Mouse (Mus musculus) MEL (cell line): ENCODE measurements around the gene Rps15a. TPM values are rescaled to one million over a fixed set of nuclear protein-coding genes. Genes with fewer than 3 reads are reported as not detected.

Experiments
- DNase-seq: peaks from one replicate; pipeline ENCODE4 v3.0.0; 2011; ENCODE audit warnings: low read depth, low spot score
- H3K27ac ChIP-seq: 2 replicates; pipeline ENCODE4 v1.5.1; 2012; ENCODE audit warnings: low read depth, mild to moderate bottlenecking, control low read depth, low read length, moderate library complexity; ENCODE audit not compliant: control insufficient read depth
- H3K27me3 ChIP-seq, 2 experiments: fragments of 150-350 bp in 1 of 2; sonication (generic) in 1 of 2; 2 replicates each; pipeline ENCODE4 v1.6.1; 2012; ENCODE audit warnings: low read length in 2 of 2, mild to moderate bottlenecking in 2 of 2, improper control_type of control experiment in 1 of 2, moderate library complexity in 1 of 2; ENCODE audit not compliant: insufficient read depth in 2 of 2, control insufficient read depth in 1 of 2
- H3K36me3 ChIP-seq, 2 experiments: 2 replicates each; pipeline ENCODE4 v1.6.1; 2012 to 2014; ENCODE audit warnings: low read length in 2 of 2, improper control_type of control experiment in 1 of 2, inconsistent platforms in 1 of 2, mild to moderate bottlenecking in 1 of 2; ENCODE audit not compliant: insufficient read depth in 2 of 2, control insufficient read depth in 1 of 2
- H3K4me1 ChIP-seq, 2 experiments: fragments of 150-350 bp in 1 of 2; sonication (generic) in 1 of 2; 2 replicates each; pipeline ENCODE4 v1.6.1; 2012; ENCODE audit warnings: low read length in 2 of 2, improper control_type of control experiment in 1 of 2, mild to moderate bottlenecking in 1 of 2; ENCODE audit not compliant: insufficient read depth in 2 of 2, control insufficient read depth in 1 of 2
- H3K4me3 ChIP-seq, 2 experiments: fragments of 150-350 bp in 1 of 2; sonication (generic) in 1 of 2; 2 replicates each; pipeline ENCODE4 v1.5.1; 2012; ENCODE audit warnings: low read depth in 2 of 2, low read length in 2 of 2, mild to moderate bottlenecking in 2 of 2, moderate library complexity in 2 of 2, control low read depth in 1 of 2, improper control_type of control experiment in 1 of 2; ENCODE audit not compliant: control insufficient read depth in 1 of 2, insufficient read depth in 1 of 2
- H3K79me2 ChIP-seq: 2 replicates; pipeline ENCODE4 v1.6.1; 2012; ENCODE audit warnings: mild to moderate bottlenecking, low read length, moderate library complexity; ENCODE audit not compliant: control insufficient read depth, poor library complexity, insufficient read depth
- H3K9ac ChIP-seq: 2 replicates; pipeline ENCODE4 v1.6.1; 2012; ENCODE audit warnings: low read depth, mild to moderate bottlenecking, control low read depth, low read length, moderate library complexity; ENCODE audit not compliant: control insufficient read depth, poor library complexity, severe bottlenecking
- H3K9me3 ChIP-seq: fragments of 150-350 bp; sonication (generic); replicated peaks from 2 replicates; pipeline ENCODE4 v1.6.1; 2012; ENCODE audit warnings: mild to moderate bottlenecking, low read length, improper control_type of control experiment, moderate library complexity; ENCODE audit not compliant: insufficient read depth
- BHLHE40 ChIP-seq: IDR thresholded peaks from 2 replicates; pipeline ENCODE4 v1.6.1; 2012; ENCODE audit warnings: low read depth, mild to moderate bottlenecking, inconsistent platforms, low read length, improper control_type of control experiment, borderline replicate concordance
- CHD2 ChIP-seq: IDR thresholded peaks from 2 replicates; pipeline ENCODE4 v1.6.1; 2011; ENCODE audit warnings: low read length, improper control_type of control experiment
- CTCF ChIP-seq, 3 experiments: IDR thresholded peaks in 2 of 3; conservative IDR thresholded peaks in 1 of 3; 2 replicates each; pipeline ENCODE4 v1.5.1; 2011 to 2012; ENCODE audit warnings: low read length in 3 of 3, low read depth in 2 of 3, mild to moderate bottlenecking in 2 of 3, improper control_type of control experiment in 1 of 3, inconsistent platforms in 1 of 3, mixed read lengths in 1 of 3, moderate library complexity in 1 of 3; ENCODE audit not compliant: control insufficient read depth in 1 of 3, insufficient read depth in 1 of 3, poor library complexity in 1 of 3, severe bottlenecking in 1 of 3
- E2F4 ChIP-seq: IDR thresholded peaks from 2 replicates; pipeline ENCODE4 v1.6.1; 2011; ENCODE audit warnings: low read depth, low read length, improper control_type of control experiment, borderline replicate concordance
- ELF1 ChIP-seq: IDR thresholded peaks from 2 replicates; pipeline ENCODE4 v1.6.1; 2014; ENCODE audit warnings: low read depth, mild to moderate bottlenecking, inconsistent platforms, low read length, improper control_type of control experiment, moderate library complexity
- GABPA ChIP-seq: IDR thresholded peaks from 2 replicates; pipeline ENCODE4 v1.6.1; 2012; ENCODE audit warnings: low read depth, mild to moderate bottlenecking, inconsistent platforms, low read length, improper control_type of control experiment, moderate library complexity
- GATA1 ChIP-seq: IDR thresholded peaks from 2 replicates; pipeline ENCODE4 v1.6.1; 2011; ENCODE audit warnings: low read depth, low read length, improper control_type of control experiment
- HCFC1 ChIP-seq: IDR thresholded peaks from 2 replicates; pipeline ENCODE4 v1.6.1; 2012; ENCODE audit warnings: low read depth, mild to moderate bottlenecking, inconsistent platforms, low read length, improper control_type of control experiment, moderate library complexity
- JUND ChIP-seq: IDR thresholded peaks from 2 replicates; pipeline ENCODE4 v1.6.1; 2011; ENCODE audit warnings: low read depth, mild to moderate bottlenecking, improper control_type of control experiment, low read length
- KAT2A ChIP-seq: conservative IDR thresholded peaks from 2 replicates; pipeline ENCODE4 v1.6.1; 2012; ENCODE audit warnings: low read depth, low read length, improper control_type of control experiment, inconsistent platforms
- MAFK ChIP-seq: IDR thresholded peaks from 2 replicates; pipeline ENCODE4 v1.6.1; 2011; ENCODE audit warnings: low read depth, mild to moderate bottlenecking, low read length, improper control_type of control experiment, borderline replicate concordance
- MEF2A ChIP-seq: IDR thresholded peaks from 2 replicates; pipeline ENCODE4 v1.6.1; 2014; ENCODE audit warnings: low read depth, mild to moderate bottlenecking, inconsistent platforms, low read length, improper control_type of control experiment; ENCODE audit not compliant: poor library complexity, insufficient replicate concordance, severe bottlenecking; ENCODE audit errors: extremely low read depth
- MXI1 ChIP-seq: IDR thresholded peaks from 2 replicates; pipeline ENCODE4 v1.6.1; 2011; ENCODE audit warnings: mild to moderate bottlenecking, low read depth, low read length, improper control_type of control experiment
- MYB ChIP-seq: IDR thresholded peaks from 2 replicates; pipeline ENCODE4 v1.6.1; 2011; ENCODE audit warnings: mild to moderate bottlenecking, low read depth, low read length, improper control_type of control experiment
- RAD21 ChIP-seq: IDR thresholded peaks from 2 replicates; pipeline ENCODE4 v1.6.1; 2011; ENCODE audit warnings: mild to moderate bottlenecking, low read depth, low read length, improper control_type of control experiment
- SIN3A ChIP-seq: IDR thresholded peaks from 2 replicates; pipeline ENCODE4 v1.6.1; 2012; ENCODE audit warnings: low read length, improper control_type of control experiment, inconsistent platforms
- SMC3 ChIP-seq: IDR thresholded peaks from 2 replicates; pipeline ENCODE4 v1.6.1; 2011; ENCODE audit warnings: low read depth, low read length, improper control_type of control experiment
- TAL1 ChIP-seq: IDR thresholded peaks from 2 replicates; pipeline ENCODE4 v1.6.1; 2012; ENCODE audit warnings: mild to moderate bottlenecking, inconsistent platforms, low read length, moderate library complexity, mixed read lengths
- TCF12 ChIP-seq: IDR thresholded peaks from 2 replicates; pipeline ENCODE4 v1.6.1; 2014; ENCODE audit warnings: low read depth, mild to moderate bottlenecking, inconsistent platforms, low read length, improper control_type of control experiment, moderate library complexity
- USF1 ChIP-seq: IDR thresholded peaks from 2 replicates; pipeline ENCODE4 v1.6.1; 2014; ENCODE audit warnings: low read depth, mild to moderate bottlenecking, inconsistent platforms, low read length, improper control_type of control experiment, moderate library complexity
- ZC3H11A ChIP-seq: IDR thresholded peaks from 2 replicates; pipeline ENCODE4 v1.6.1; 2012; ENCODE audit warnings: low read depth, mild to moderate bottlenecking, inconsistent platforms, low read length, improper control_type of control experiment
- polyA plus RNA-seq, 2 experiments: library from polyadenylated mRNA; stranded (reverse) in 1 of 2; unstranded in 1 of 2; fragments of >175 nt in 1 of 2; fragments of >200 nt in 1 of 2; gene quantifications; 2 replicates each; pipeline versions ENCODE4 v1.2.1 to v1.2.4; 2012; ENCODE audit warnings: low replicate concordance in 2 of 2, low read depth in 1 of 2; ENCODE audit not compliant: insufficient read length in 2 of 2, insufficient read depth in 1 of 2, missing spikeins in 1 of 2
- total RNA-seq: library from RNA; depleted of rRNA; stranded (reverse); fragments of 300-350 nt; gene quantifications from 2 replicates; pipeline ENCODE4 v1.2.3, GENCODE M21; 2012

The Rps15a gene
- total and polyA plus RNA-seq, 3 experiments: 589 to 2,420 TPM; not detected in 1

GRCm38 (mm10) chr7:118097615-118098014 is 18.4 kb downstream of the Rps15a start:
- Histone ChIP-seq H3K4me3 (no peak overlapping the region), H3K79me2 (no peaks in the 10 kb centered on the region), H3K4me1 (no peaks in the 10 kb centered on the region; a peak in 1 of 4 replicates), H3K9me3 (no peaks in the 10 kb centered on the region), H3K27ac (no peak overlapping the region), H3K9ac (no peak overlapping the region)
- no peak for TF ChIP-seq SMC3
- TF ChIP-seq GATA1: no peak
- TF ChIP-seq ZC3H11A: no peak
- TF ChIP-seq USF1: no peak
- no peak for TF ChIP-seq MXI1
- TF ChIP-seq CTCF (IDR thresholded peaks at IDR 0.05 in 2 of 3, conservative IDR thresholded peaks at IDR 0.05 in 1 of 3; ENCODE audit: control insufficient read depth in 1 of 3, insufficient read depth in 1 of 3, low read depth in 2 of 3, low read length in 3 of 3, poor library complexity in 1 of 3, severe bottlenecking in 1 of 3): no peak
- no peak for TF ChIP-seq JUND
- no peak for TF ChIP-seq MYB
- no peak for TF ChIP-seq RAD21
- TF ChIP-seq HCFC1: no peak
- TF ChIP-seq TCF12: no peak
- no peak for TF ChIP-seq ELF1
- no peak for TF ChIP-seq CHD2
- TF ChIP-seq, all 39 proteins: peak for 0
- H3K27me3 ChIP-seq: no peaks in the 10 kb centered on the region; a peak in 1 of 4 replicates
- no peak for DNase-seq
- H3K36me3 ChIP-seq: no peaks in the 10 kb centered on the region

- no peak overlapping the region for H3K4me3 ChIP-seq
- no peaks in the 10 kb centered on the region for H3K4me1 ChIP-seq
- TF ChIP-seq MEF2A: no peak
- TF ChIP-seq E2F4: no peak
- TF ChIP-seq GABPA: no peak
- TF ChIP-seq GATA1: no peak
- TF ChIP-seq ZC3H11A: no peak
- no peak for TF ChIP-seq RAD21
- TF ChIP-seq BHLHE40: no peak
- no peak for TF ChIP-seq SIN3A
- no peak for TF ChIP-seq MAFK
- TF ChIP-seq KAT2A: no peak
- no peak for TF ChIP-seq TAL1
- H3K9me3 ChIP-seq: no peaks in the 10 kb centered on the region
- H3K27me3 ChIP-seq: no peaks in the 10 kb centered on the region
- no peaks in the 10 kb centered on the region for H3K36me3 ChIP-seq
- no peak for DNase-seq
- no peak overlapping the region for H3K9ac ChIP-seq
- H3K79me2 ChIP-seq: no peaks in the 10 kb centered on the region
- H3K27ac ChIP-seq: no peak overlapping the region
These were observed 36.0 kb downstream of the Rps15a start for GRCm38 (mm10) chr7:118079987-118080386.
